Mouse (Mus musculus): ENCODE data around the gene Ptpn1. TPM values are rescaled to one million over a fixed set of nuclear protein-coding genes. Genes with fewer than 3 reads are reported as not detected.

The Ptpn1 gene
- polyA plus RNA-seq, 1 experiment from 2014 or later: 96.9 TPM

DNA sequence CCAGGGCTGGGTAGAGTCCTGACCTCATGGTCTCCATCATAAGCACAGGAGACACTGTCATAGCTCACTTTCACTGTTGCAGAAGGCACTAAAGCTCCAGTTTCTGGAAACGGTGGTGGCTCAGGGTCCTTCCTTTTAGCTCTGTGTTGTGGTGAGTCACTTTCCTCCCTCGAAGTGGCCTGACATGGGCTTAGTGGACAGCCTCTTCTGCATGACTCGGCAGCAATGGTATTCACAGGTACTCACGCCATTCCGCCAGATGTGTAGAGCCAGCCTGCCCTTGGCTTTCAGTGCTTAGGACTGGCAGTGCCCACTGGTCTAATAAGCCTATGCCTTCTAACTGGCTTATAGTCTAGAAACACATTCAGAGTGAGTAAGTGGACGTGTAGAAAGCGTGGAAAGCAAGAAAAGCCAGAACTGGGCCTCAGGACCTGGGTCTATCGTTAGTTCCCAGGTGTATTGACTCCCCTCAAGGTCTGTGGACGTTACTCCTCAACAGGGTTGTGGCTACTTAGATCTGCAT lies 32.0 kb downstream of the Ptpn1 start:
- ATAC-seq (ENCODE audit: low FRiP score): no peak
- Histone ChIP-seq H3K9me3 (replicated peaks) (no peaks in the 10 kb centered on the region), H3K4me1 (peaks cover 15% of the 10 kb centered on the region), H3K27ac (no peak overlapping the region), H3K4me2 (replicated peaks) (no peak overlapping the region), H3K27me3 (no peaks in the 10 kb centered on the region), H3K9ac (no peak overlapping the region), H3K36me3 (peaks cover 57% of the 10 kb centered on the region), H3K4me3 (no peak overlapping the region)
- 90% methylated on average over 9 of the region's 9 CpGs for WGBS

DNA sequence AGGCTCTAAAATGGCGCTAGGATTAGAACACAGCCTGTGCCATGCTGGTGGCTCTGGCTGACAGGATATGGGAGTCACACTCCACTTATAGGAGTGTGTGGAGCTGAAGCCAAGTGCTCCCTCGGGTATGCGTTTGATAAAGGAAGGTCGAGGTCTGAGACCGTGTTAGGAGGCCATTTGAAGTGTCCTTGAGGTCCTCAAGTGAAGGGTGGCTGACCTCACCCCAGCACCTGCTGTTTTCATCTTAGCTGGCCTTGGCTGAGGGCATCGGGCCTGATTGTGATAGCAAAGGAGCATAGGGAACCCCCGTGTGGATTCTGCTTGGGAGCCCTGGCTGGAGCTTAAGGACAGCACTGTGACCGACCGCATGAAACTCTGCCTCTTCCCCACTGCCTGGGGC lies 32.5 kb downstream of the Ptpn1 start:
- Histone ChIP-seq H3K4me1 (peaks cover 12% of the 10 kb centered on the region), H3K27ac (no peak overlapping the region), H3K9ac (no peak overlapping the region), H3K4me2 (replicated peaks) (no peak overlapping the region), H3K27me3 (no peaks in the 10 kb centered on the region), H3K4me3 (no peak overlapping the region), H3K36me3 (peaks cover 62% of the 10 kb centered on the region), H3K9me3 (replicated peaks) (no peaks in the 10 kb centered on the region)
- 98% methylated on average over 9 of the region's 9 CpGs for WGBS
- no peak for ATAC-seq (ENCODE audit: low FRiP score)

- Histone ChIP-seq H3K36me3 (peaks cover 77% of the 10 kb centered on the region), H3K4me2 (replicated peaks) (no peak overlapping the region), H3K9me3 (replicated peaks) (no peaks in the 10 kb centered on the region), H3K4me1 (no peaks in the 10 kb centered on the region), H3K9ac (no peak overlapping the region), H3K4me3 (no peak overlapping the region), H3K27ac (no peak overlapping the region), H3K27me3 (no peaks in the 10 kb centered on the region)
- no peak for ATAC-seq (ENCODE audit: low FRiP score)
- WGBS: 93% methylated on average over 3 of the region's 3 CpGs
Observed at GRCm38 (mm10) chr2:167965911-167966310, 34.1 kb downstream of the Ptpn1 start.

GRCm38 (mm10) chr2:167968504-167968903 lies 36.6 kb downstream of the Ptpn1 start:
- Histone ChIP-seq H3K27ac (no peak overlapping the region), H3K9me3 (replicated peaks) (no peaks in the 10 kb centered on the region), H3K4me1 (no peaks in the 10 kb centered on the region), H3K4me2 (replicated peaks) (no peak overlapping the region), H3K4me3 (no peak overlapping the region), H3K9ac (no peak overlapping the region), H3K36me3 (peaks cover 99% of the 10 kb centered on the region), H3K27me3 (no peaks in the 10 kb centered on the region)
- ATAC-seq (ENCODE audit: low FRiP score): no peak
- 94% methylated on average over 7 of the region's 7 CpGs for WGBS

GRCm38 (mm10) chr2:167969851-167970541 lies 38.1 kb downstream of the Ptpn1 start:
- Histone ChIP-seq H3K27ac (no peak overlapping the region), H3K4me3 (no peak overlapping the region), H3K36me3 (peaks cover 99% of the 10 kb centered on the region), H3K9ac (no peak overlapping the region), H3K27me3 (no peaks in the 10 kb centered on the region), H3K9me3 (replicated peaks) (no peaks in the 10 kb centered on the region), H3K4me2 (replicated peaks) (no peak overlapping the region), H3K4me1 (no peaks in the 10 kb centered on the region)
- 89% methylated on average over 10 of the region's 10 CpGs for WGBS
- ATAC-seq (ENCODE audit: low FRiP score): no peak

DNA sequence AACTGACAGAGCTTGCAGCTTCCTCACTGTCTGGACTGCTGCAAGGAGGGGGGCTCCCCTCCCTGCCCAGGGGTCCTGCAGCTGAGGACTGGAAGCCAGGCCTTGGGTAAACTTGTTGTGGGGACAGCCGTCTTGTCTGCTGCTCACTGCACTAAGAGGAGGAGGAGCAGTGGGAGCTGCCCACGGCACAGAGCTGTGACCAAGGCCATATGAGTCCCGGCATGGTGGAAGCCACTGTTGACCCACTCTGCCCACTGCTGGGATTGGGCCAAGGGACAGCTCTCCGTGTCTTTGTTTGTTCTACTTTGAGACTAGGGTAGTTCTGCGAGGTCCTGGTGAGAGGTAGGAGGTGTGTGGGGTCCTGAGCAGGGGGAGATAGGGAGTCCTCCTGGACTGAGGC lies 40.3 kb downstream of the Ptpn1 start:
- no peak for ATAC-seq (ENCODE audit: low FRiP score)
- Histone ChIP-seq H3K4me3 (no peak overlapping the region), H3K9me3 (replicated peaks) (no peaks in the 10 kb centered on the region), H3K9ac (no peak overlapping the region), H3K27me3 (no peaks in the 10 kb centered on the region), H3K27ac (no peak overlapping the region), H3K4me1 (no peaks in the 10 kb centered on the region), H3K36me3 (peaks cover 97% of the 10 kb centered on the region), H3K4me2 (replicated peaks) (no peak overlapping the region)
- 78% methylated on average over 5 of the region's 5 CpGs for WGBS

- Histone ChIP-seq H3K4me3 (no peak overlapping the region), H3K27ac (no peak overlapping the region), H3K4me1 (no peaks in the 10 kb centered on the region), H3K36me3 (peaks cover 97% of the 10 kb centered on the region), H3K27me3 (no peaks in the 10 kb centered on the region), H3K4me2 (replicated peaks) (no peak overlapping the region), H3K9ac (no peak overlapping the region), H3K9me3 (replicated peaks) (no peaks in the 10 kb centered on the region)
- ATAC-seq (ENCODE audit: low FRiP score): no peak
- 46% methylated on average over 1 of the region's 1 CpGs for WGBS
Observed at GRCm38 (mm10) chr2:167972809-167973208, 41.0 kb downstream of the Ptpn1 start.

- Histone ChIP-seq H3K36me3 (peaks cover 86% of the 10 kb centered on the region), H3K4me3 (no peak overlapping the region), H3K27me3 (no peaks in the 10 kb centered on the region), H3K9me3 (replicated peaks) (no peaks in the 10 kb centered on the region), H3K9ac (no peak overlapping the region), H3K4me2 (replicated peaks) (no peak overlapping the region), H3K27ac (no peak overlapping the region), H3K4me1 (no peaks in the 10 kb centered on the region)
- WGBS: 90% methylated on average over 12 of the region's 12 CpGs
- ATAC-seq (ENCODE audit: low FRiP score): no peak
Observed at GRCm38 (mm10) chr2:167975746-167976145, 43.9 kb downstream of the Ptpn1 start.

DNA sequence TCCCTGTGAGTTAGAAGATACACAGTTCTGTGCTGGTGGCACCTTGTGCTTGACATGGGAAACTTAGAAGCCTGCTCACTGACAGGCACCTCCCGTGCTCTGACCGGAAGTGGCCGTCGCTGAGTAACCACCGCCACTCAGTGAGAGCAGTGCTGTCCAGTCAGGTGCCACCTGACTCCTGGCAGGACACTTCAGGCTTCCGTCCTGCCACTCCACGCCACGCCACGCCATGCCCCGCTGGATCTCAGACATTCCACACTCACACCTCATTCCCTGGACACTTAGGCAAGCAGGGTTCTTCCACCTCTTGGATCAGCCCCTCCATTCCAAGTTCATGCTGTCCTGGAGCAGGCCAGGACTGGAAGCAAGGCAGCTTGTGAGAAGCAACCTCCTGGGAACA lies 46.4 kb downstream of the Ptpn1 start:
- Histone ChIP-seq H3K27ac (no peak overlapping the region), H3K36me3 (peaks cover 62% of the 10 kb centered on the region), H3K4me3 (no peak overlapping the region), H3K27me3 (no peaks in the 10 kb centered on the region), H3K4me1 (no peaks in the 10 kb centered on the region), H3K4me2 (replicated peaks) (no peak overlapping the region), H3K9ac (no peak overlapping the region), H3K9me3 (replicated peaks) (no peaks in the 10 kb centered on the region)
- 96% methylated on average over 10 of the region's 10 CpGs for WGBS
- ATAC-seq (ENCODE audit: low FRiP score): no peak

GRCm38 (mm10) chr2:167980391-167980790 lies 48.5 kb downstream of the Ptpn1 start:
- no peak overlapping the region for H3K9ac ChIP-seq
- H3K4me1 ChIP-seq: no peaks in the 10 kb centered on the region
- H3K27me3 ChIP-seq: no peaks in the 10 kb centered on the region
- H3K36me3 ChIP-seq: peaks cover 40% of the 10 kb centered on the region
- WGBS: 85% methylated on average over 10 of the region's 10 CpGs
- H3K4me3 ChIP-seq: no peak overlapping the region
- H3K27ac ChIP-seq: no peak overlapping the region
- no peak overlapping the region for H3K4me2 ChIP-seq (replicated peaks)
- no peak for ATAC-seq (ENCODE audit: low FRiP score)
- no peaks in the 10 kb centered on the region for H3K9me3 ChIP-seq (replicated peaks)

GRCm38 (mm10) chr2:167982646-167983045 lies 50.8 kb downstream of the Ptpn1 start:
- Histone ChIP-seq H3K27me3 (no peaks in the 10 kb centered on the region), H3K4me1 (no peaks in the 10 kb centered on the region), H3K9me3 (replicated peaks) (no peaks in the 10 kb centered on the region), H3K36me3 (peaks cover 20% of the 10 kb centered on the region), H3K4me2 (replicated peaks) (no peak overlapping the region), H3K9ac (no peak overlapping the region), H3K27ac (no peak overlapping the region), H3K4me3 (no peak overlapping the region)
- no peak for ATAC-seq (ENCODE audit: low FRiP score)
- WGBS: 59% methylated on average over 9 of the region's 9 CpGs

DNA sequence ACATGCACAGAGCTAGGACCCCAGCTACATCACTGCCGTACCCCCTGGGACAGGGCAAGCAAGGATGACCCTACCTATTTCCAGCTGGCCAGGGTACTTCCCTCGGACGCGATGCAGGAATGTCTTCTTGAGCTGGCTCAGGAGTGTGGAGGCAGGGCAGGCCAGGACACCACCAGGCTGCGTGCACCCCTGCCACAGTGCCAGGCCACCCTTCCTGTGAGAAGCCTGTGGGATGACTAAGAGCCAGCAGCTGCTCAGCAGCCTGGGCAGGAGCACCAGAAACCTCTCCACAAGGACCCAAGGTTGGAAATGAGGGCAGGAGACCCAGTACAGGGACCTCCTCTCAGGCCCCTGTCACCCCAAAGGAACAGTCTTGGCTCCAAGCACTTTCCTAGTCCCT lies 52.5 kb downstream of the Ptpn1 start:
- no peak overlapping the region for H3K4me3 ChIP-seq
- H3K4me2 ChIP-seq (replicated peaks): no peak overlapping the region
- H3K9ac ChIP-seq: no peak overlapping the region
- peaks cover 4% of the 10 kb centered on the region; the same call in 1 of the 2 replicates for H3K36me3 ChIP-seq
- H3K9me3 ChIP-seq (replicated peaks): no peaks in the 10 kb centered on the region
- H3K27ac ChIP-seq: no peak overlapping the region
- WGBS: 75% methylated on average over 5 of the region's 5 CpGs
- ATAC-seq (ENCODE audit: low FRiP score): no peak
- H3K27me3 ChIP-seq: no peaks in the 10 kb centered on the region
- H3K4me1 ChIP-seq: peaks cover 4% of the 10 kb centered on the region; the same call in 1 of the 2 replicates

- H3K9ac ChIP-seq: no peak overlapping the region
- 53% methylated on average over 3 of the region's 3 CpGs for WGBS
- H3K4me3 ChIP-seq: no peak overlapping the region
- H3K27ac ChIP-seq: no peak overlapping the region
- H3K4me1 ChIP-seq: peaks cover 5% of the 10 kb centered on the region; the same call in 1 of the 2 replicates
- no peak overlapping the region for H3K4me2 ChIP-seq (replicated peaks)
- no peaks in the 10 kb centered on the region for H3K27me3 ChIP-seq
- no peaks in the 10 kb centered on the region for H3K9me3 ChIP-seq (replicated peaks)
- ATAC-seq (ENCODE audit: low FRiP score): no peak
- H3K36me3 ChIP-seq: no peaks in the 10 kb centered on the region
Observed at GRCm38 (mm10) chr2:167984946-167985345, 53.1 kb downstream of the Ptpn1 start.

Data from hindbrain, embryonic 12.5 days (tissue).